Mouse (Mus musculus) limb, embryonic 11.5 days (tissue): ENCODE results near the gene Tep1. TPM values are rescaled to one million over a fixed set of nuclear protein-coding genes. Genes with fewer than 3 reads are reported as not detected.
A peak's percentile ranks its signal among the peaks of the same experiment; 100 is the strongest.
"Not testable (repeated sequence)": the region's sequence is repeated elsewhere in the genome, so short reads cannot be mapped to it uniquely, and the experiment has no call there.

Source experiments
- ATAC-seq: fragments of 200-750 bp; cut with Nextera tagmentation; 2 replicates; pipeline ENCODE4 v1.8.0; 2017; ENCODE audit warnings: low read depth; ENCODE audit not compliant: insufficient number of reproducible peaks, low FRiP score, low TSS enrichment
- DNase-seq: peaks from one replicate; pipeline ENCODE4 v3.0.0-alpha.2; 2015; ENCODE audit warnings: low spot score
- H3K27ac ChIP-seq: fragments of 300-500 bp; sonication (generic); replicated peaks from 2 replicates; pipeline ENCODE4 v1.5.1; 2014; ENCODE audit warnings: low read depth, mild to moderate bottlenecking, low read length
- H3K27me3 ChIP-seq: fragments of 300-500 bp; sonication (generic); 2 replicates; pipeline ENCODE4 v1.6.1; 2014; ENCODE audit warnings: mild to moderate bottlenecking, low read length, mixed read lengths; ENCODE audit not compliant: control insufficient read depth, insufficient read depth
- H3K36me3 ChIP-seq: fragments of 300-500 bp; sonication (generic); 2 replicates; pipeline ENCODE4 v1.6.1; 2014; ENCODE audit warnings: mild to moderate bottlenecking, low read length, moderate library complexity, mixed read lengths; ENCODE audit not compliant: control insufficient read depth, insufficient read depth
- H3K4me1 ChIP-seq: fragments of 300-500 bp; sonication (generic); 2 replicates; pipeline ENCODE4 v1.6.1; 2014; ENCODE audit warnings: low read length, mixed read lengths; ENCODE audit not compliant: control insufficient read depth, insufficient read depth
- H3K4me2 ChIP-seq: fragments of 300-500 bp; sonication (generic); 2 replicates; pipeline ENCODE4 v1.6.1; 2014; ENCODE audit warnings: low read depth, mild to moderate bottlenecking, moderate library complexity; ENCODE audit not compliant: severe bottlenecking
- H3K4me3 ChIP-seq: fragments of 300-500 bp; sonication (generic); 2 replicates; pipeline ENCODE4 v1.5.1; 2014; ENCODE audit warnings: low read depth, low read length
- H3K9ac ChIP-seq: fragments of 300-500 bp; sonication (generic); 2 replicates; pipeline ENCODE4 v1.6.1; 2014; ENCODE audit warnings: mild to moderate bottlenecking, low read length
- H3K9me3 ChIP-seq: fragments of 300-500 bp; sonication (generic); 2 replicates; pipeline ENCODE4 v1.6.1; 2016; ENCODE audit warnings: low read length; ENCODE audit not compliant: control insufficient read depth
- WGBS: fragments of 180-500 bp; shearing (Covaris S2); extraction: QIAGEN DNeasy Blood & Tissue Kit; methylation state at CpG from one replicate; pipeline ENCODE4 v1.1.7; 2014; 5-methylcytosine and 5-hydroxymethylcytosine counted together
- polyA plus RNA-seq: library from polyadenylated mRNA; unstranded; fragments of >200 nt; fragmentation: Nextera tagmentation; extraction: Ambion mirVana; gene quantifications from 2 replicates; pipeline ENCODE4 v1.2.1, GENCODE M21; 2014

Gene Tep1
- polyA plus RNA-seq, 1 experiment from 2014 or later = 5.2 TPM

DNA sequence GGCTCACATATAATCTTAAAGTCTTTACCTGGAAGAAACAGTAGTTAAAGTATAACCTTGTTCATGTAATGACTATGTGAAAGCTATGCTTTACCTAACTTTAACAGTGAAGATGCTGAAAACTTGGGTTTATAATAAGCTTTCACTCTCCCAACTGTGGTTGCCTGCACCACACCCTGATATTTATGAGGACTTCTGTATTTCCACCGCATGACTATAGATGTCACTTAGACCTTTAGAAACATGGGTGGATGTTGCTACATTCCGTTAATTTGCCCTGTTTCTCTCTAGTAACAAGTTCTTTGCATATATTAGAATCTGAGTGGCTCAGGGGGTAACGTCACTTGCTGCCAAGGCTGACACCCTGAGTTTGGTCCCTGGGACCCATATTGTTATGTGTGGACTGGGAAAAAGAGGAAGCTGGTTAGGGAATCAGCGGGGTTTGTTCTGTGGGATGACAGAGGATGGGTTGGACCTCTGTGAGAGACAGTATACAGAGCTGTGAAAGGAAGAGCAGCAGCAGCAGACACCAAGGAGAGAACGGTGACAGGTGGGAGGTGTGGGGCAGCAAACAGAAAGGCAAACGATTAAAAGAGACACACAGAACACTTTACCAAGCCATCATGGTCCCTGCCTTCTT lies 5.4 kb upstream of the Tep1 start:
- no peak overlapping the region for H3K4me3 ChIP-seq
- H3K4me2 ChIP-seq = no peak overlapping the region
- DNase-seq (no peak), ATAC-seq (no peak)
- no peaks in the 10 kb centered on the region for H3K36me3 ChIP-seq
- H3K27me3 ChIP-seq = no peaks in the 10 kb centered on the region
- H3K9ac ChIP-seq = no peak overlapping the region
- WGBS = 77% methylated on average over 6 of the region's 6 CpGs
- no peaks in the 10 kb centered on the region for H3K4me1 ChIP-seq
- H3K9me3 ChIP-seq = no peaks in the 10 kb centered on the region
- no peak overlapping the region for H3K27ac ChIP-seq

DNA sequence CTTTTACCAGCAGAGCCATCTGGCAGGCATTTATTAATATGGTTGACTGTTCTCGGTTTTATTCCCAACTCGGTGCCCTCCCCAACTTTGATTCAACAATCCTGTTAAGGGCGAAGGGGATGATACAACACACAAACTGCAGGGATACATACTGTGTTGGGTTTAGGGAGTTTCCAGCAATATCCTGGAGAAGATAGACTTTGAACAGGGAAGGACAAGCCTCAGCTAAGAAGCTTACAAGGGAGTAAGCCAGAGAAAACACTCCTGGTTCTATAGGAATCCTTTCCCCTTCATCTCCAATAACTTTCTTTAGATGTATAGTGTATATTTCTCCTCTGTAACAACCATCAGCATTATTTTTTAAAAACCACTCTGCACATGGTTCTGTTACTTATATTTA lies 4.8 kb upstream of the Tep1 start:
- H3K4me1 ChIP-seq = no peaks in the 10 kb centered on the region
- no peaks in the 10 kb centered on the region for H3K36me3 ChIP-seq

DNA sequence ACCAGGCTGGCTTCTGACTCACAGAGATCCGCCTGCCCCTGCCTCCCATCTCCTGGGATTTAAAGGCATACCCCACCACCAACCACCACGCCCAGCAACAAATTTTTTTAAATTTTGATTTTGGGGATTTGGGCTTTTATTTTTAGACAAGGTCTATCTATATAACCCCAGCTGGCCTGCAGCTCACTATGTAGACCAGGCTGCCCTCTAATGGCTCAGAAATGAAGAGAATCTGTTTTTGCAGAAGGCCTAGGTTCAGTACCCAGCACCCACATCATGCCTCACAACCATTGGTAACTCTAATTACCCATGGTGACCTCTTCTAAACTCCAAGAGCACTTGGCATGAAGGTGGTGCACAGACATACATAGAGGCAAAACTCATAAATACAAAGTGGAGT lies 924 bp upstream of the Tep1 start:
- H3K36me3 ChIP-seq = no peaks in the 10 kb centered on the region
- no peak overlapping the region for H3K4me3 ChIP-seq
- no peaks in the 10 kb centered on the region for H3K27me3 ChIP-seq
- no peaks in the 10 kb centered on the region for H3K4me1 ChIP-seq
- DNase-seq = no peak
- H3K9ac ChIP-seq = no peak overlapping the region
- H3K27ac ChIP-seq = no peak overlapping the region
- H3K9me3 ChIP-seq = no peaks in the 10 kb centered on the region
- WGBS = 93% methylated on average over 2 of the region's 2 CpGs
- no peak overlapping the region for H3K4me2 ChIP-seq
- no peak for ATAC-seq

More for the DNA sequence above, 4.8 kb upstream of the Tep1 start:
- Histone ChIP-seq H3K27me3 (no peaks in the 10 kb centered on the region), H3K4me3 (no peak overlapping the region), H3K4me2 (no peak overlapping the region), H3K9me3 (no peaks in the 10 kb centered on the region), H3K27ac (no peak overlapping the region), H3K9ac (no peak overlapping the region)
- no peak for DNase-seq
- ATAC-seq = no peak
- WGBS = 93% methylated on average over 3 of the region's 3 CpGs

DNA sequence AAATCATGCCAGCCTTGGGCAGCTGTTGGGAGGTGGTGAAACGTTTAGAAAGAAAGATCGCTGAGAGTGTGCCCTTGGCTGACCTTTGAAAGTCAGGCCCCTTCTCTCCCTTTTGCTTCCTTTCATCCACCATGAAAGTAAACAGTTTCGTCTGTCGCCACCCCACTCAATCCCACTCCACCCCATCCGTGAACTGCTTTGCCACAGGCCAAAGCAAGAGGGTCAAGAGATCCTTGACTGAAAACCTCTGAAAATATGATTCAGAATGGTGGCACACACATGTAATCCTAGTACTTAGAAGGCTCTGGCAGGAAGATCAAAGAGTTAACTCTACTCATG lies 414 bp upstream of the Tep1 start:
- 19% methylated on average over 5 of the region's 5 CpGs for WGBS
- no peak for DNase-seq

DNA sequence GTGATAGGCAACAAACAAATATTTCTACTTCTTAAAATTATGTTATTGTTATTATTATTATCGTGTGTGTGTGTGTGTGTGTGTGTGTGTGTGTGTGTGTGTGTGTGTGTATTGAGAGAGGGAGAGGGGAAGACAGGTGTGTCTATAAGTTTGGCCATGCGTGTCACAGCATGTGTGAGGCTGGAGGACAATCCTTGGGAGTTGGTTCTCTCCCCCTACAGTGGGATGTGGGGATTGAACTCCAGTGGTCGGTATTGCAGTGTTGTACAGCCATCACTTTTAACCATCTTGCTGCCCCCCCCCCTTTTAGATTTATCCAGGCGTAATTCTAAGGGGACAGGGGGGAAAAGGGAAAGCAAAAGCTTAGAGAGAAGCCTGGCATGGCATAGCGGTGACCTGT lies 1.7 kb downstream of the Tep1 start:
- H3K4me2 ChIP-seq = no peak overlapping the region
- no peak for ATAC-seq
- H3K4me3 ChIP-seq = no peak overlapping the region
- H3K27me3 ChIP-seq = no peaks in the 10 kb centered on the region
- no peak overlapping the region for H3K27ac ChIP-seq
- WGBS = 86% methylated on average over 5 of the region's 5 CpGs
- H3K9ac ChIP-seq = no peak overlapping the region
- H3K4me1 ChIP-seq = no peaks in the 10 kb centered on the region
- no peak for DNase-seq
- no peaks in the 10 kb centered on the region for H3K9me3 ChIP-seq
- H3K36me3 ChIP-seq = no peaks in the 10 kb centered on the region

More for the DNA sequence above, 414 bp upstream of the Tep1 start:
- Histone ChIP-seq H3K27ac (no peak overlapping the region), H3K27me3 (no peaks in the 10 kb centered on the region), H3K36me3 (no peaks in the 10 kb centered on the region), H3K4me3 (peak overlapping the region; percentile 46), H3K9me3 (no peaks in the 10 kb centered on the region), H3K4me2 (peak overlapping the region; percentile 59), H3K4me1 (no peaks in the 10 kb centered on the region), H3K9ac (no peak overlapping the region; the same call in 1 of the 2 replicates)
- peak; percentile 27; the same call in 1 of the 2 replicates for ATAC-seq

DNA sequence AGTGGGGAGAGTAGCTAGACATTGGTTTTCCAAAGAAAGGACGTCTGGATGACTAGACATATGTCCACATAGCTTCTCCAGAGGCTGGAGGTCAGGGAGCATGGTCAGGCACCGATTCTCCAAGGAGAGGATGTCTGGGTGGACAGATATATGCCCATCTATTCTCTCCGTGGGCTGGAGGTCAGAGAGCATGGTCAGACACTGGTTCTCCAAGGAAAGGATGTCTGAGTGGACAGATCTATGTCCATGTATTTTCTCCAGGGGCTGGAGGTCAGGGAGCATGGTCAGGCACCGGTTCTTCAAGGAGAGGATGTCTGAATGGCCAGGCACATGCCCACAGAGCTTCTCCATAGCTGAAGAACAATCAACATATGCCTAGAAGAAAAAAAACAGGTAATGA lies 2.1 kb downstream of the Tep1 start:
- 83% methylated on average over 4 of the region's 4 CpGs for WGBS
- Histone ChIP-seq H3K27me3 (no peaks in the 10 kb centered on the region), H3K4me3 (no peak overlapping the region), H3K4me1 (no peaks in the 10 kb centered on the region), H3K9ac (no peak overlapping the region), H3K36me3 (no peaks in the 10 kb centered on the region), H3K4me2 (no peak overlapping the region), H3K27ac (no peak overlapping the region), H3K9me3 (no peaks in the 10 kb centered on the region)
- no peak for ATAC-seq
- no peak for DNase-seq

DNA sequence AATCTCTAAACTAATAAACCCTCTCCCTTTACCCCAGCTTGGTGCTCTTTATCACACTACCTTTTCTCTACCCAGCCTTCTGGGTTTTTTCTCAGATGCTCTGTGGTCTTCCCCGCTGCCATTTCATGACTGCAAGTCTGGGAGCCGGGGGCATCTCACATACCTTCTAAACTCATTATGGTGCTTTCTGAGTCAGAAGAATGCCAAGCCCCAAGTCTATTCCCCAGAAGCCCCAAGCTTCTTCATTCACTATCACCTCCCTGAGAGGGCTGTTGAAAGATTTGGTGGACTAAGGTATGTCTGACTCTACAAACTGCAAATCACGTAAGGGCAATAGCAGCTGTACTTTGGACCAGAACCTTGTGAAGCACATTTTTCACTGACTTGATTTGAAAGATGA lies 3.4 kb downstream of the Tep1 start:
- H3K27ac ChIP-seq = no peak overlapping the region
- H3K4me1 ChIP-seq = no peaks in the 10 kb centered on the region
- ATAC-seq = no peak
- WGBS = 95% methylated on average over 3 of the region's 3 CpGs
- DNase-seq = no peak
- H3K9ac ChIP-seq = no peak overlapping the region
- H3K36me3 ChIP-seq = no peaks in the 10 kb centered on the region
- H3K27me3 ChIP-seq = no peaks in the 10 kb centered on the region
- H3K4me2 ChIP-seq = no peak overlapping the region
- H3K9me3 ChIP-seq = no peaks in the 10 kb centered on the region
- no peak overlapping the region for H3K4me3 ChIP-seq

DNA sequence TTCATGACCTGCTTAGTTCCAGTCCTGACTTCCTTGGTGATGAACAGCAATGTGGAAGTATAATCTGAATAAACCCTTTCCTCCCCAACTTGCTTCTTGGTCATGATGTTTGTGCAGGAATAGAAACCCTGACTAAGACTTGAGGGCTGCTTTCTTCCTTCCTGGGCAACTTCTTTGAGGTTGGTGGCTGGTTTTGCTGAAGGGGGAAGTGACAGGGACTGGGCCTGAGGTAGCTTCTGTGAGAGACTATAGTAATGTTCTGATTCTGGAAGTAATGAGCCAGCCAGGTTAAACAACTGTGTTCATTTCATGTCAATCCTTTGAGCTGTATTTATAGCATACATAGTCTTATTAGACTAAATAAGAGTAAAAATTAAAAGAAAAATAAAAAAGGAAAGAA lies 5.4 kb downstream of the Tep1 start:
- H3K36me3 ChIP-seq, H3K27me3 ChIP-seq, ATAC-seq, H3K4me3 ChIP-seq, H3K9me3 ChIP-seq, H3K4me2 ChIP-seq, H3K4me1 ChIP-seq, H3K9ac ChIP-seq, H3K27ac ChIP-seq, DNase-seq: not testable (repeated sequence)

DNA sequence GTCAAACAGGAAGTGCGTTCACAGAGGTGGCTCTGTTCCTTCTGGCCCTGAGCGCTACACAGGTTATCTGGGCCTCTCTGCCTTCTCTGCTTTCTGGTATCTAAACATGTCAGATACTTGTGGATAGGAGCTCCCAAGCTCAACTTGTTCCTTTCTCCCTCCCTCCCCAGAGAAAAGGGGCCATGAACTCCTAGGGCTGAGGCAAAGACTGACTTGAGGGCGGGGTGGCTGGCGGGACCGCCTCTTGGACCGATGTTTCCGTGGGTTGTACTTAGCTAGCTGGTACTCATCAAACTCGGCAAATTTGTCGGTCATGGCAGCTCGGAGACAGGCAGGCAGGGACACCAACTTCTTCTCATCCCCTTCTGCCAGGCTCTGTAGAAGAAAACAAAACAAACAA lies 7.7 kb downstream of the Tep1 start:
- 94% methylated on average over 10 of the region's 10 CpGs for WGBS
- Histone ChIP-seq H3K4me1 (no peaks in the 10 kb centered on the region), H3K36me3 (0 out of 2 replicates have a peak, but pooled peaks cover 2% of the 10 kb centered on the region), H3K9ac (no peak overlapping the region), H3K4me2 (no peak overlapping the region), H3K27ac (no peak overlapping the region), H3K4me3 (no peak overlapping the region), H3K27me3 (no peaks in the 10 kb centered on the region), H3K9me3 (no peaks in the 10 kb centered on the region)
- DNase-seq (no peak), ATAC-seq (no peak)
